ENCODE assay signal across 8 mouse cellular contexts in genomic region chr1:171287136-171288081, GRCm38 (mm10). TPM values are rescaled to one million over a fixed set of nuclear protein-coding genes. Genes with fewer than 3 reads are reported as not detected.
DNase-seq lines count a peak whose midpoint lies in the region; ATAC-seq lines count a peak whose summit lies in the region.

TSS of gene Usp21 (minus strand) at chr1:171287991.

- peak within 1 kb of the TSS; percentile 62 for H3K4me2 ChIP-seq in hindbrain, embryonic 12.5 days (replicated peaks)

- peak within 1 kb of the TSS; percentile 80 for H3K9ac ChIP-seq in hindbrain, embryonic 12.5 days

- peaks cover 50% of the 10 kb centered on the region for H3K36me3 ChIP-seq in hindbrain, embryonic 12.5 days

- H3K27ac ChIP-seq in hindbrain, embryonic 12.5 days = peak within 1 kb of the TSS; percentile 96

- H3K4me1 ChIP-seq in hindbrain, embryonic 12.5 days = peaks cover 26% of the 10 kb centered on the region

- DNase-seq in Muller cell, postnatal 12 days (ENCODE audit: inconsistent ontology term) = peak; percentile 94
- peak; percentile 96 for DNase-seq in cerebellum, adult 9-11 months
- DNase-seq in frontal cortex, postnatal 10 days (ENCODE audit: low spot score in 2 of 2) = peak; percentile 94
- peak; percentile 92 to 96 for DNase-seq in layer of hippocampus, postnatal 14 days (ENCODE audit: low spot score in 2 of 2)
- DNase-seq in lung, postnatal 14 days = peak; percentile 93
- DNase-seq in retina, adult 2 months (ENCODE audit: low read depth, low spot score) = peak; percentile 78
- DNase-seq in thymus, postnatal 36 days = peak; percentile 91 to 94

- peak within 1 kb of the TSS; percentile 64 for H3K4me3 ChIP-seq in hindbrain, embryonic 12.5 days

- WGBS in hindbrain, embryonic 12.5 days = under 1% methylated on average over 42 of the region's 49 CpGs

- ATAC-seq in hindbrain, embryonic 12.5 days (ENCODE audit: low FRiP score) = peak; percentile 95

- H3K27me3 ChIP-seq in hindbrain, embryonic 12.5 days = no peaks in the 10 kb centered on the region

- H3K9me3 ChIP-seq in hindbrain, embryonic 12.5 days (replicated peaks) = no peaks in the 10 kb centered on the region

RNA-seq across cellular contexts. Expression of gene Usp21, which starts in this region (rescaled TPM):
- polyA plus RNA-seq in hindbrain, embryonic 12.5 days (2016; fragmentation: Nextera tagmentation; extraction: Ambion mirVana) = 114 and 117 TPM in 2 replicates
- 10 to 100 TPM; 49.2 to 53.6 TPM for total RNA-seq in layer of hippocampus, postnatal 14 days (2021)

Comparison
In these comparisons a context has a peak if more than half of its experiments do, and no peak if none do; other contexts are left out.
1. Peak in every context shown above with its lines: DNase-seq, ATAC-seq, H3K4me3 ChIP-seq and H3K27ac ChIP-seq.